Mouse (Mus musculus) stomach, postnatal 0 days (tissue): ENCODE data around the gene Samd8.

ENCODE experiments used
- CTCF ChIP-seq: IDR thresholded peaks from 2 replicates; pipeline ENCODE4 v1.5.1; 2016; ENCODE audit warnings: antibody characterized with exemption, low read depth, mild to moderate bottlenecking, moderate library complexity
- EP300 ChIP-seq: optimal IDR thresholded peaks from 2 replicates; pipeline ENCODE3; 2016; ENCODE audit warnings: antibody characterized with exemption

- TF ChIP-seq CTCF (no peak), EP300 (no peak)
Observed at GRCm38 (mm10) chr14:21787374-21787773, 37.0 kb downstream of the Samd8 start.
